Mouse (Mus musculus): ENCODE data around the gene Tspan4. TPM values are rescaled to one million over a fixed set of nuclear protein-coding genes. Genes with fewer than 3 reads are reported as not detected.
A peak's percentile ranks its signal among the peaks of the same experiment; 100 is the strongest.

The Tspan4 gene
- total and polyA plus RNA-seq, 2 experiments from 2014 or later: 72.2 to 84.2 TPM

DNA sequence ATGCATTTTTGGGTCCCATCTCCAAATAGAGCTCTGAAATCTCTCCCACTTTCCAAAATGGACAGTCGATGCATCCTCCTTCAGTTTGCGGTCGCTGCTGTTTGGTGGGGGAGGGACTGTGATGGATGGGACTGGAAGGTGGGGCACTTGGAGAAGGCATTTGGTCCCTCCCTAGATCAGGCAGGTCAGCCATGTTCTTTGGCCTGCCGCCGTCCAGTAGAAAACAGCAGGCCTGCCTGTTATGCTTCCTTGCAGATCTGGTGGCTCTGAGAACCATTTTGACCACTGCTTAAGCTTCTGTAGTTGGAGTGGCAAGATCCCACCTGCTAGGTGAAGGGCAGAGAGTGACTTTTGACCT, 6.9 kb upstream of the Tspan4 start:
- Histone ChIP-seq H3K27me3 (ENCODE audit: control insufficient read depth, insufficient read depth, low read length) (peaks cover 16% of the 10 kb centered on the region; the same call in 1 of the 2 replicates), H3K27ac (ENCODE audit: low read depth) (peak overlapping the region; percentile 97), H3K9ac (replicated peaks; ENCODE audit: low read depth, low read length) (peak overlapping the region; percentile 71), H3K4me1 (ENCODE audit: control insufficient read depth, insufficient read depth) (peaks cover 23% of the 10 kb centered on the region), H3K4me3 (ENCODE audit: low read depth, low read length) (peak overlapping the region; percentile 63), H3K9me3 (replicated peaks; ENCODE audit: control insufficient read depth, low read length) (no peaks in the 10 kb centered on the region), H3K4me2 (ENCODE audit: low read depth, low read length) (peak overlapping the region; percentile 66), H3K36me3 (replicated peaks; ENCODE audit: control insufficient read depth, insufficient read depth, low read length) (peaks cover 32% of the 10 kb centered on the region)
- ATAC-seq (ENCODE audit: insufficient read depth, low read depth): peak; percentile 24
- no peak for TF ChIP-seq CTCF (IDR thresholded peaks at IDR 0.05; ENCODE audit: low read depth)
- TF ChIP-seq EP300 (IDR thresholded peaks at IDR 0.05; ENCODE audit: low read depth): no peak
- no peak for DNase-seq (ENCODE audit: low spot score)
- WGBS: 10% methylated on average over 5 of the region's 5 CpGs

GRCm38 (mm10) chr7:141468522-141469211, 6.4 kb upstream of the Tspan4 start:
- H3K4me2 ChIP-seq (ENCODE audit: low read depth, low read length): peak overlapping the region; percentile 66
- peaks cover 23% of the 10 kb centered on the region for H3K4me1 ChIP-seq (ENCODE audit: control insufficient read depth, insufficient read depth)

DNA sequence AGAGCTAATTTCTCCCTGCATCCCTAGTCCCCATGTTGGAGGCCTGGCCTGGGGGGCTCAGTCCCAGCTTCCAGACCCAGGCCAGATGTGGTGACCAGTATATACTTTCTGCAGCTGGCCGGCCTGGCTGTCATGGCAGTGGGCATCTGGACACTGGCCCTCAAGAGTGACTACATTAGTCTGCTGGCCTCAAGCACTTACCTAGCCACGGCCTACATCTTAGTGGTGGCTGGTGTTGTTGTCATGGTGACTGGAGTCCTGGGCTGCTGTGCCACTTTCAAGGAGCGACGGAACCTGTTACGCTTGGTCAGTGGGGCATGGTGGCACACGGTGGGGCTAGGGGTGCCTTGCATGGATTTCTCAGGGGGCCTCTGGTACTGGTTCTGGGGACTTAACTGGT, 5.7 kb upstream of the Tspan4 start:
- Histone ChIP-seq H3K9ac (replicated peaks; ENCODE audit: low read depth, low read length) (peak overlapping the region; percentile 71; the same call in 1 of the 2 replicates), H3K36me3 (replicated peaks; ENCODE audit: control insufficient read depth, insufficient read depth, low read length) (peaks cover 32% of the 10 kb centered on the region), H3K27me3 (ENCODE audit: control insufficient read depth, insufficient read depth, low read length) (peaks cover 4% of the 10 kb centered on the region; the same call in 1 of the 2 replicates), H3K4me2 (ENCODE audit: low read depth, low read length) (peak overlapping the region; percentile 66), H3K9me3 (replicated peaks; ENCODE audit: control insufficient read depth, low read length) (no peaks in the 10 kb centered on the region), H3K27ac (ENCODE audit: low read depth) (peak overlapping the region; percentile 97), H3K4me1 (ENCODE audit: control insufficient read depth, insufficient read depth) (peaks cover 30% of the 10 kb centered on the region), H3K4me3 (ENCODE audit: low read depth, low read length) (peak overlapping the region; percentile 63; the same call in 1 of the 2 replicates)
- ATAC-seq (ENCODE audit: insufficient read depth, low read depth) (no peak), DNase-seq (ENCODE audit: low spot score) (no peak)
- TF ChIP-seq EP300 (IDR thresholded peaks at IDR 0.05; ENCODE audit: low read depth) (no peak), CTCF (IDR thresholded peaks at IDR 0.05; ENCODE audit: low read depth) (no peak)
- 73% methylated on average over 6 of the region's 6 CpGs for WGBS

More at GRCm38 (mm10) chr7:141468522-141469211, 6.4 kb upstream of the Tspan4 start:
- peak; percentile 70 for ATAC-seq (ENCODE audit: insufficient read depth, low read depth)
- Histone ChIP-seq H3K27ac (ENCODE audit: low read depth) (peak overlapping the region; percentile 97), H3K9me3 (replicated peaks; ENCODE audit: control insufficient read depth, low read length) (no peaks in the 10 kb centered on the region), H3K9ac (replicated peaks; ENCODE audit: low read depth, low read length) (peak overlapping the region; percentile 71), H3K4me3 (ENCODE audit: low read depth, low read length) (peak overlapping the region; percentile 63), H3K27me3 (ENCODE audit: control insufficient read depth, insufficient read depth, low read length) (peaks cover 11% of the 10 kb centered on the region; the same call in 1 of the 2 replicates), H3K36me3 (replicated peaks; ENCODE audit: control insufficient read depth, insufficient read depth, low read length) (peaks cover 32% of the 10 kb centered on the region)
- WGBS: 0% methylated on average over 8 of the region's 8 CpGs
- TF ChIP-seq EP300 (IDR thresholded peaks at IDR 0.05; ENCODE audit: low read depth) (no peak), CTCF (IDR thresholded peaks at IDR 0.05; ENCODE audit: low read depth) (peak; percentile 56)
- peak; percentile 93 for DNase-seq (ENCODE audit: low spot score)

DNA sequence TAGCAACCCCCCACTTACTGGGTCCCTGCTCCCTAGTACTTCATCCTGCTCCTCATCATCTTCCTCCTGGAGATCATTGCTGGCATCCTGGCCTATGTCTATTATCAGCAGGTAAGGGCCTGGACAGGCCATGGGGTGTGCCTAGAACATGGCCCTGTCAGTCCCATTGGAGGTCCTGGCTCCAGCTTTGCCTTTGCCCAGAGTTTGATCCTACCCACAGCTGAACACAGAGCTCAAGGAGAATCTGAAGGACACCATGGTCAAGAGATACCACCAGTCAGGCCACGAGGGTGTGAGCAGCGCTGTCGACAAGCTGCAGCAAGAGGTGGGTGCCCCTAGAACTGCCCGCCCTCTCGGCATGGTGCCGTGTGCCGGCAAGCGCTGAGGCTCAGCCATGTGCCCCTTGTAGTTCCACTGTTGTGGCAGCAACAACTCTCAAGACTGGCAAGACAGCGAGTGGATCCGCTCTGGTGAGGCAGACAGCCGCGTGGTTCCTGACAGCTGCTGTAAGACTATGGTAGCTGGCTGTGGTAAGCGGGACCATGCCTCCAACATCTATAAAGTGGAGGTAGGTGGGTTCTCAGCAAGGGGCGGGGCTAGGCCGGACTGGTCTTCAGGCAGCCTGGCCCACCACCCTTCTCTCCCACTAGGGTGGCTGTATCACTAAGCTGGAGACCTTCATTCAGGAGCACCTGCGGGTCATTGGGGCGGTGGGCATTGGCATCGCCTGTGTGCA, 5.0 kb upstream of the Tspan4 start:
- Histone ChIP-seq H3K4me3 (ENCODE audit: low read depth, low read length) (no peak overlapping the region), H3K9me3 (replicated peaks; ENCODE audit: control insufficient read depth, low read length) (no peaks in the 10 kb centered on the region), H3K9ac (replicated peaks; ENCODE audit: low read depth, low read length) (no peak overlapping the region), H3K27ac (ENCODE audit: low read depth) (peak overlapping the region; percentile 97), H3K4me1 (ENCODE audit: control insufficient read depth, insufficient read depth) (peaks cover 32% of the 10 kb centered on the region), H3K27me3 (ENCODE audit: control insufficient read depth, insufficient read depth, low read length) (no peaks in the 10 kb centered on the region), H3K4me2 (ENCODE audit: low read depth, low read length) (no peak overlapping the region), H3K36me3 (replicated peaks; ENCODE audit: control insufficient read depth, insufficient read depth, low read length) (peaks cover 32% of the 10 kb centered on the region)
- no peak for DNase-seq (ENCODE audit: low spot score)
- ATAC-seq (ENCODE audit: insufficient read depth, low read depth): no peak
- no peak for TF ChIP-seq EP300 (IDR thresholded peaks at IDR 0.05; ENCODE audit: low read depth)
- no peak for TF ChIP-seq CTCF (IDR thresholded peaks at IDR 0.05; ENCODE audit: low read depth)
- WGBS: 76% methylated on average over 18 of the region's 18 CpGs

- Histone ChIP-seq H3K4me1 (ENCODE audit: control insufficient read depth, insufficient read depth) (peaks cover 33% of the 10 kb centered on the region), H3K9ac (replicated peaks; ENCODE audit: low read depth, low read length) (no peak overlapping the region), H3K4me3 (ENCODE audit: low read depth, low read length) (no peak overlapping the region), H3K36me3 (replicated peaks; ENCODE audit: control insufficient read depth, insufficient read depth, low read length) (peaks cover 32% of the 10 kb centered on the region), H3K4me2 (ENCODE audit: low read depth, low read length) (no peak overlapping the region), H3K27me3 (ENCODE audit: control insufficient read depth, insufficient read depth, low read length) (no peaks in the 10 kb centered on the region), H3K27ac (ENCODE audit: low read depth) (peak overlapping the region; percentile 97; the same call in 1 of the 2 replicates), H3K9me3 (replicated peaks; ENCODE audit: control insufficient read depth, low read length) (no peaks in the 10 kb centered on the region)
- 91% methylated on average over 10 of the region's 10 CpGs for WGBS
- TF ChIP-seq CTCF (IDR thresholded peaks at IDR 0.05; ENCODE audit: low read depth): no peak
- TF ChIP-seq EP300 (IDR thresholded peaks at IDR 0.05; ENCODE audit: low read depth): no peak
- ATAC-seq (ENCODE audit: insufficient read depth, low read depth): no peak
- no peak for DNase-seq (ENCODE audit: low spot score)
Observed at GRCm38 (mm10) chr7:141470637-141470944, 4.4 kb upstream of the Tspan4 start.
